Mouse (Mus musculus) adrenal gland, postnatal 10 days (tissue): ENCODE results near the gene Zfp428. TPM values are rescaled to one million over a fixed set of nuclear protein-coding genes. Genes with fewer than 3 reads are reported as not detected.

Experiments used
- DNase-seq: peaks from one replicate; pipeline ENCODE4 v3.0.0; 2021; ENCODE audit warnings: mixed read lengths
- total RNA-seq, 2 experiments: library from RNA; stranded (reverse); gene quantifications; 2 replicates each; pipeline ENCODE4 v1.2.3; 2021

The Zfp428 gene
- total RNA-seq, 2 experiments from 2014 or later = 6.0 to 9.1 TPM

DNA sequence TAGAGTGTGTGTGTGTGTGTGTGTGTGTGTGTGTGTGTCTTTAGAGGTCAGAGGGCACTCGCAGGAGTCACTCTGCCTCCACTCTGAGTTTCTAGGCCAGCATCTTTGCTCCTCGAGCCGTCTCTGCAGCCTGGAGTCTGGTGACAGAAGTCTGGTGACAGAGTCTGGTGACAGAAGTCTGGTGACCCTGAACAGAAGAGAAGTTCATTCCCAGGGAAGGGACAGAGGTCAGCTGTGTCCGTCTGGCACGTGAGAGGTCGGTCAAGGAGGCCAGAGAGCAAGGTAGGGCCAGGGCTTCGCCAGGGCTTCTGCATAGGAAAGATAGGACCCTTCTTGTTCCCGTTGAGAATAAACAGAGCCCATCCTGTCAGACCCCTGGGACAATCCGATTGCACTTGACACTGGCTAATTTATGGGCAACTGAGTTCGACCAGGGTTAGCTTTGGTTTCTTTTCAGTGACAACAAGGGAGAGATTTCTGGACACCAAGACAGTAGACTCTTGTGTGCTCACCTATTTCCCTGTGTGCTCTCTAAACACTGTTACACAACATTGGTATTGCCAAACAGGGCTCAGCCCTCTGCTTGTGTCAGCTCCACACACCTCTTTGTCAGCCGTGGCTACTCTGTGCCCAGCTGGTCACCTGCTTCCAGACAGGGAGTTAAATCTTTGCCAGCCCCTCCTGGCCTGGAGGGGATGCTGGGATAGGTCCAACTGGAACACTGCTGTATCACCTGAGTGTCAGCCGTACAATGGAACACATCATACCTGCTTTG is 45.4 kb downstream of the Zfp428 start:
- no peak for DNase-seq

DNA sequence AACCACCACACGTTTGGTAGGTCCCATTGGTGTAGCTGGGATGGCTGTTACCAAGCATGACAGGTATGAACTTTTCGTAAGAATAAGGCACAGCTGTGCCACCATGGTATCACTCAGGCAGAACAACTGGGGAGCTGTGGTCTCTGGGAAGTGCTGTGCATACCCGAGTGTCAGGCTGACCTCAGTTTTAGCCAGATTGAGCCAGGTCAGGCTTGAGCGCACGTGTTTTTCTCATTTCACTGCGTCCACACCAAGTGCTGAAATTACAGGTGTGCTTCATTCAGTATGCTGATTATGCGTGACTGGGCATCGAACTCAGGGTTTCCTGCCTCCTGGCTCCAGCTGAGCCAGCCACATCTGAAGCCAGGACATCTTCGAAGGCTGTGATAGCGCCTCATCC is 49.0 kb downstream of the Zfp428 start:
- no peak for DNase-seq

DNA sequence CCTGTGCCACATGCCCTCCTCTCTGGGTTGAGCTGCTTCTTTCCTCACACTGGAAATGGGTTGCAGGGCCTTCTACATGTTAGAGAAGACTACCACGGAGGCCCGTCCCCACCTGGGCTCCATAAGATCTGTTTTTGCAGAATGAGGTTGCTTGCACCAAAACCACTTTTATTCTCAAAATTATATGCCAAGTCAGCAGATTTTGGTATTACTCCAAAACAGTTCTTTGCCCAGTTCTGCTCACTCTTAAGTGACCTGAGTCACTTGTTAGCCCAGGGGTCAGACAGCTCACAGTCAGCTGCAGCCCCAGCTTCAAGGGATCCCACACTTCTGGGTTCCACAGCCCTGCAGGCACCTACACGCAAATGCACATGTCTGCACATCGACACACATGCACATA is 54.6 kb downstream of the Zfp428 start:
- no peak for DNase-seq

DNA sequence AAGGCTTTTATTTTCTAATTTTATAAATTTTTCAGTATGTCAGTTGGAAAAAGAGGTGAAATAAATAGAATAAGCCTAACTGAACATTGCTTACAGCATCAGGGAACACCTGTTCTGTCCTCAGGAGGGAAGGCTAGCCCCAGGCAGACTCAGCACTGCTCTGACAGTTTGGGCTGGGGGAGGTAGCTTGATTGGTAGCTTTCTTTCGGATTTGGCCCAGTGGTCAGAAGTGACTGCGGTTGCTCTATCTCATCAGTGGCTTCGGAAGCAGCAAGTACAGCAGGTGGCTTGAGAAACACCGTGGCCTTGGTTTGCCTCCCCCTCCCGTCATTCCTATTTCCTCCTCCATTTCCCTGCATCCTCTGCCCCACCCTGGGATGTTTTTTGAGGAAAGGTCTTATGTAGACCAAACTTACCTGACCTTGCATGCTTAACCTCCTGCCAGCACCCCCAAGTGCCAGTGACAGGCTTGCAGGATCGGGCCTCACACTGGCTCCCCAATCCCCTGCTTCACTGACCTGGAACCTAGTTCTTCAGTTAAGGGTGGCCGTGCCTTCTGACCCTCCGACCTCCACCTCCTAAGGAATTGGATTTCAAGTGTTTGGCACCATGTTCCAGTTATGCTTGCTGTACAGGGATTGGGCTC is 56.5 kb downstream of the Zfp428 start:
- DNase-seq = no peak

DNA sequence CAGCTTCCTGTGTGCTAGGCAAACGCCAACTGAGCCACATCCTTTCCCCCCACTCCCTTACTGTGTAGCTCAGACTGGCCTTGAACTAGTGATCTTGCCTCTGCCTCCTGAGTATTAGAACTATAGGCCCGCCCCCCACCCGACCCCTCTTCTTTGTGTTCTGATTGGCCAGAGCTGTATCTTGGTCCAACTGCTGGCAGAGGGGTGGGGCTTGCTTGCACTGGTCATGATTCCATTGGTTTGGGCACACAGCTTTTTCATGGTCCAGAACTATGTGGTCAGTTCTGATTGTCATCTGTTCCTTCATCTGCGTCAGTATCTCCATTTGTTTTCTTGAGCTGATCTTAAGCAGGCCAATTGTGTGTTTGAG is 57.0 kb downstream of the Zfp428 start:
- DNase-seq = no peak

DNA sequence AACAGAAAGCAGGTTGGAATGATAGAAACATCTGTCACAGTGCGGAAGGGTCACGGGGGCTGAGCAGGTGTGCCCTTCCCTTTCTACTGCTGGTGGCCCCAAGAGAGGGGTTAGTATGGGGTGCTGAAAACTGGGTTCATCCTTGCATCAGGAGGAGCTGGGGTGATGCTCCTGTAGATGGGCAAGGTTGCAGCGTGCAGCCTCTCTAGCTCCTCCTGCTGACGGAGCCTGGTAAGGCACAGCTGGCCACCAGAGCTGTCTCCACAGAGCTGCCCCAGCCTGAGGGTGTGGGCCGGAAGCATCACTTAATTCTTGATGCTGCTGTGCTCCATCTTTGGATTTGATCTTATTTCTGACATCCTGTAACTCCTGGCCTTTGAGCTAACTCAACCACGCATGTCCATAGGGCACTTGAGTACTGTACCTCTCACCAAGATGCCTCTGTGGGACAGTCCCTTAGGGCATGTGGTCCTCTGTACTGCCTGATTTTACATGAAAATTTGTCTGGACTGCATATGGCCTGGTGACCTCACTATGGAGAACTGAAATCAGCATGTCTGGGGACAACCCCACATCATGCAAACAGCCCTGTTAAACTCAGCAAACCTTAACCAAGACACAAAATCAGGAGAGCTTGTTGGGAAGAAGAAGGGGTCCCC is 57.9 kb downstream of the Zfp428 start:
- DNase-seq = peak; percentile 88

Other genes with a start within 250 kb of the Zfp428 start
- gene Zfp93, start 236.6 kb upstream of the Zfp428 start, total RNA-seq = 1 to 10 TPM; 4.1 to 4.8 TPM
- 10 to 100 TPM in 1 of 2 experiments, 1 to 10 TPM in 1; 5.8 to 12.1 TPM for gene Zfp61, start 205.8 kb upstream of the Zfp428 start, total RNA-seq
- 1 to 10 TPM; 2.7 to 6.4 TPM for gene Zfp94, start 190.3 kb upstream of the Zfp428 start, total RNA-seq
- under 1 TPM; 0.36 to 0.42 TPM for gene Tescl, start 173.1 kb upstream of the Zfp428 start, total RNA-seq
- not detected for gene Lypd5, start 157.8 kb upstream of the Zfp428 start, total RNA-seq
- gene Kcnn4, start 136.7 kb upstream of the Zfp428 start, total RNA-seq = 1 to 10 TPM; 4.2 to 5.4 TPM
- 10 to 100 TPM; 19.5 to 24.1 TPM for gene Smg9, start 107.4 kb upstream of the Zfp428 start, total RNA-seq
- under 1 TPM in 1 of 2 experiments, not detected in 1; 0.27 TPM for gene Irgc1, start 54.7 kb upstream of the Zfp428 start, total RNA-seq
- 1 to 10 TPM; 6.7 to 9.4 TPM for gene Plaur, start 44.5 kb upstream of the Zfp428 start, total RNA-seq
- 1 to 10 TPM; 6.4 to 8.6 TPM for gene Cadm4, start 25.0 kb upstream of the Zfp428 start, total RNA-seq
- not detected for gene AC161166.1, start 5.4 kb downstream of the Zfp428 start, total RNA-seq
- gene Irgq, start 23.7 kb downstream of the Zfp428 start, total RNA-seq = 10 to 100 TPM; 17.6 to 23.3 TPM
- gene Pinlyp, start 39.1 kb downstream of the Zfp428 start, total RNA-seq = not detected
- 10 to 100 TPM; 37.4 to 48.6 TPM for gene Xrcc1, start 39.3 kb downstream of the Zfp428 start, total RNA-seq
- gene Ethe1, start 80.5 kb downstream of the Zfp428 start, total RNA-seq = 10 to 100 TPM; 20.0 to 23.1 TPM
- under 1 TPM; 0.54 to 0.73 TPM for gene Zfp575, start 80.6 kb downstream of the Zfp428 start, total RNA-seq
- 1 to 10 TPM; 3.6 TPM for gene Phldb3, start 103.8 kb downstream of the Zfp428 start, total RNA-seq
- under 1 TPM; 0.24 to 0.27 TPM for gene Lypd3, start 129.5 kb downstream of the Zfp428 start, total RNA-seq
- gene Tex101, start 169.7 kb downstream of the Zfp428 start, total RNA-seq = not detected
- gene BC049730, start 202.2 kb downstream of the Zfp428 start, total RNA-seq = not detected
- not detected for gene Gm4763, start 219.9 kb downstream of the Zfp428 start, total RNA-seq